Mouse (Mus musculus) embryo, embryonic 10 days (tissue): Measurements from ENCODE around the gene Foxj3.
"Not testable (repeated sequence)": the region's sequence is repeated elsewhere in the genome, so short reads cannot be mapped to it uniquely, and the experiment has no call there.

Source experiments
- DNase-seq: peaks from one replicate; pipeline ENCODE4 v3.0.0-alpha.2; 2015; ENCODE audit warnings: low spot score

Gene Foxj3

DNA sequence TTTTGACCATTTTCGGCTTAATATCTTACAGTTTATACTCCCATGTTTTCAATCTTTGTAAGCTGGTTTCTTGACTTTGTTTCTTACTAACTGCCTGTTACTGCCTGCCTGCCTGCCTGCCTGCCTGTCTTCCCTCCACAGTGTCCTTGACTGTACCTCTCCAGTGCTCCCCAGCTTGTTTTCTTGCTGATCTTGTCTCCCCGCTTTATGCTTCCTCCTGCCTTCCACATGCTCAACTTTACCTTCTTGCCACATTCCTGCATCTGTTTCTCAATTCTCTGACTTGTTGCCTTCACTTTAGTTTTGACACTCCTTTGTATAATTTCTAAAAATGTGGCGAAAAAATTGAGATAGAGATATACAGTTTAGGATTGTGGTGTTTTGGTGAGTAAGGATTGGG is 35.9 kb downstream of the Foxj3 start:
- no peak for DNase-seq

DNA sequence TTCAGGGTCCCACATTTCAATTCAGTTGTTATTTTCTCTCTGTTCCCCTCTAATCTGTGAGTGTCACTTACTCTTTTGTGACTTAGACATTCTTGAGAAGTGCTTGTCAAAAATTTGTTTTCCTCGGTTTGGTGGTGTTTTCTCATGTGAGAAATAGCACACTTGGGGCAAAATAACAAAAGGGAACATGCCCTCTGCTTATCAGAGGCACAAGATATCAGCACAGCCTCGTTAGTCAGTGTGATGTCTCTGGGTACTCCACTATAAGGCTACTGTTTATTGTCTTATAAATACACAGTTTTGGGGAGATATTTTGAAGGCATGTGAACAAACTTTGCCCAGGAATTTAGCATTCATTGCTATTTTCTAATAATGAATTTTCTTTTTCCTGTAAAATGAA is 37.7 kb downstream of the Foxj3 start:
- DNase-seq = no peak

DNA sequence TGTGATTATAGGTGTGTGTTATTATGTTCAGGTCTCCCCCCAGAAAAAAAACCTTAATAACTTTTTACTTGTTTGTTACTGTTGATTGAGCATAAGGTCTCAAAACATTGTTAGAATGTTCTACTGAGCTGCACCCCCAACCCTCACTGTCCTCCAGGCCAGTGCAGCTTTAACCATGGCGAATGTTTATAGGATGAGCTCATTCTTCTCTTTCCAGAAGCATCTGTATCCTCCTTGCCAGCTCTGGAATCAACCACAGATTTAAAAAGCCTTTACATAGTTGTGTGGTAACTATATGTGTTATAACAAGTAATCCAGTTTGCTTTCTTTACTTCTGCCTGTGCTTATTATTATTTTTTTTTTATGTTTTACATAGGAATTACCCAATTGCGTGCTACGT is 38.7 kb downstream of the Foxj3 start:
- no peak for DNase-seq

DNA sequence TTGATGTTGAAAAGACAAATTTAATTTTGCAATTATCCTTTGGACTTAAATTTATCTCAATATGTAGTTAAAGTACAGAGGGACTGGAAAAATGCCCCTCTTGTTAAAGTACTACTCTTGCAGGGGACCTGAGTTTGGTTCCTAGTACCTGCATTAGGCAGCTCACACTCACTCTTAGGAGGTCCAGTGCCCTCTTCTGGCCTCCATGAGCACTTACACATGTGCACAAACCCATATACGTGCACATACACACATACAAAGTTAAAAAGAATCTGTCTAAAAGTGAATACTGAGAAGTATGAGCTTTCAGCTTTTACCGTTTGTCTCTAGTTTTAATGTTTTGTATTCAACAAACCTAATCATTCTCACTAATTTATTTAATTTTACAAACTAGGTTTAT is 51.2 kb downstream of the Foxj3 start:
- no peak for DNase-seq

DNA sequence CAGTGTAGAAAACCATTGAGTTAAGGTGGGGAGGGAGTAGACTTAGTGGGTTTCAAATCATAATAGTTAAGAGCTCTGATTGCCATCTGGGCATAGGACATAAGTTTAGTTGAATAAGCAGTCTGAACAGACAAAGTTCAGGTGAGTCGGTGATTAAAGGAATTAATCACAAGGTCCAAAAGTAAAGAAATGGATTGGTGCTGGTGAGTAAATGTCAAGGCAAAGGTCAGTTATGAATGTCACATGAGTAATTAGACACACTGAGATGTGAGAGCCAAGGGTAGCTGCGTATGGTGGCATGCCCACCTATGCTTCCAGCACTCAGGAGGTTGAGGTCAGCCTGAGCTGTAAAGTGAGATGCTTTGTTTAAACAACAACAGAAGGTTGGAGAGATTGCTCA is 52.6 kb downstream of the Foxj3 start:
- DNase-seq = no peak

DNA sequence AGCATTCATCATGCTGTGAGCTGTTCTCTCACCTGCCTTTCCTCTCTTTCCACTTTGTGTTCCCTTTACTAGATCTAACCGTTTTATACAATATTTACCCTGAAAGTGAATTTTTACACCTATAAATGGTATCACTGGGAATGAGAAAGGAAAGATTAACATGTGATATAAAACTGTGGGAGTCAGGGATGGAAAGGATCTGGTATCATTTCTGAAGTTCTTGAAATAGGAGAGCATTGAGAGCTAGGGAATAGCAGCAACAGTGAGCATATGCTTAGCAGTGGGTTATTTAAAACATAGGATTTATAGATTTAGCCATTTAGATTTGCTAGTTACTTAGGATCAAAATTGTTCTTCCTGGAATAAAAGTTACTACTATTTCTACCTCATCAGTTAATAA is 53.2 kb downstream of the Foxj3 start:
- DNase-seq = no peak

DNA sequence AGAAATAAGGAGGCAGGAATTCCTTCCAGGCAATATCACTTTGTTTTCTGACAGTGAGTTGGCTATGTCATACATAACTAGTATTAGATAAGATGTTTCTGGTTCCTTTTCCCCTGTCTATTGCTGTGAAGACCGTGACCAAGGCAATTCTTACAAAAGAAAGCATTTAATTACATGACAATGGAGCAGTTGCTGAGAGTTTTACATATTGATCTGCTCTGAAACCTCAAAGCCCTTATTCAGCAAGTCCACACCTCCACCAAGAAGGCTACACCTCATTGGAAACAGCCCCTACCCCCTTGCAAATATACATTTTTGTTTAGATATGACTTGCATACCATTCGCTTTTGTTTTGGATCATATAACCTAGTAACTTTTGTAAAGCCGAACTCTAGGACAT is 55.7 kb downstream of the Foxj3 start:
- no peak for DNase-seq

DNA sequence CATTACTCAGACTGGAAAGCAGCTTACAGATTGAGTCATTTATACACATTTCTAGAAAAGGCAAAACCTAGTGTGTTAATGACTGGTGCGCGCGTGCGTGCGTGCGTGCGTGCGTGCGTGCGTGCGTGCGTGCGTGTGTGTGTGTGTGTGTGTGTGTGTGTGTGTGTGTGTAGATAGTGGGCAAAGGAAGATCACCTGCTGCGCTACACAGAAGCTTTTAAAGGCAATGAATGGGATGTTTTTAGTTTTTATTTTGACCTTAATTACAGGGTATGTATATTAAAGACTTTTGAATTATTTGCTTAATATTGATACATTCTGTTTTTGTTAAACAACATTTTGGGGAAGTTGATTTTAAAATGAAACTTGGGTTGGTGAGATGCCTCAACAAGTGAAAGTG is 57.5 kb downstream of the Foxj3 start:
- DNase-seq = no peak

DNA sequence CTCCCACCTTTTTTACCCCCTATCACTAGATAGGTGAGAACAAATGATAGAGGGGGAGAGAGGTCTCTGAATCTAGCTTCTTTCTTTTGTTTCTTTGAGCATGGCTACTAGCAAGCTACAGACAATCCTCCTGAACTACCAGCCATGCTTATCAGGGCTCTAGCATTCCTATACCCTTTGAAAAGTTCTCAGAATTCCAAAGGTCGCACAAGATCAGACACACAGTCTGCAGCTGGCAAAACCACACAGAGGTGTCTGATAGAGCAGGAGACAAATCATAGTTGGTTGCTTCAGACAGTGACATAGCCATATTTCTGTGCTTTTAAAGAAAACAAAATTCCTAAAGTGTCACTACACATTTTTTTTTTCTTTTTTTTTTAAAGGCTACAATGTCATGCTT is 62.8 kb downstream of the Foxj3 start:
- DNase-seq = no peak

DNA sequence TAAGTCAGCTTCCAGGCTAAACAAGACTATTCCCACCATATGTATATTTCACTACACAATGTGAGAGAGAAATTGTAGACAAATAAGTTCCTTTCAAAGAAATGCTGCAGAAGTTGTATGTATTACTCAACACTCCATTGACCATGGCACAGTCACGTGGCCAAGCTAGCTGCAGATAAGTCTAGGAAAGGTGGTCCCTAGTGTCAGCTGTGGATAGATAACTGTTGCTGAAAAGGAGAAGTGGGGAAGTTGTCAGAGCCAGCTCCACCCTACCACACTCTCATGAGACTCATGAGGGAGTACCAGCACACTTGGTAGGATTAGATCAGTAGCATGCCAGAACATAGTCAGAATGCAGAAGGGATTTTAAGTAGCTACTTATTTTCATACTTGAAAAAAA is 72.7 kb downstream of the Foxj3 start:
- no peak for DNase-seq

DNA sequence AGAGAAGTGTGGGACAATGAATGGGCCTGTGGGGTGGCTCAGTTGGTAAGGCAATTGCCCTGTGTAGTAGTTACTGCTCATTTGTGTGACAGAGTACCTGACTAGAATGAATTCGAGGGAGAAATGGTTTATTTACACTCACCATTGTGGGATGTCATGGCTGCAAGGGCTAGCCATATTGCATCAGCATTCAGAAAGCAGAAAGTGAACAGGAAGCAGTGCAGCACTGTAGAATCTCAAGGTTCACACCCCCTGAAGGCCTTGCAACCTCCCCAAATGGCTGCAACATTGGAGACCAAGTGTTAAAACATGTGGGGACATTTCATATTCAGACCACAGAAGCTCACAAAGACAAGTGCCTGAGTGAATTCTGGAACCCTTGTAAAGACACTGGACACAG is 77.3 kb downstream of the Foxj3 start:
- no peak for DNase-seq

DNA sequence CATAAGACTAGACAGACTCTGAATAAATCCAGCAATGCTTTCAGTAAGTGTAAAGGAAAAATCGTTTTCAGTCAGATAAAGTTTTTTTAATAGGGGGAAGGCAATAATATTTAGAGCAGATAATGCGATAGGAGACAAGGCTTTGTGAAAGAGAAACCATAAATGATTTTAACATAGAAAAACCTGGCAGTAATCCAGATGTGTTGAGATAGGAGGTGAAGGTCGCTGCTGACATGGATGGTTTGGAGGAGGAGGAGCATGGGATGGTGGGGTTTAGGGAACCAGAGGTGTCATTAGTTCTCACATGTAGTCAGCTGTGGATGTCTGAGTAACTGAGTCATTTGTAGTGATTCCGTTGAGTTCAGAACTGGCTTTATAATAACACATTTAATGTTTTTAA is 77.9 kb downstream of the Foxj3 start:
- no peak for DNase-seq

DNA sequence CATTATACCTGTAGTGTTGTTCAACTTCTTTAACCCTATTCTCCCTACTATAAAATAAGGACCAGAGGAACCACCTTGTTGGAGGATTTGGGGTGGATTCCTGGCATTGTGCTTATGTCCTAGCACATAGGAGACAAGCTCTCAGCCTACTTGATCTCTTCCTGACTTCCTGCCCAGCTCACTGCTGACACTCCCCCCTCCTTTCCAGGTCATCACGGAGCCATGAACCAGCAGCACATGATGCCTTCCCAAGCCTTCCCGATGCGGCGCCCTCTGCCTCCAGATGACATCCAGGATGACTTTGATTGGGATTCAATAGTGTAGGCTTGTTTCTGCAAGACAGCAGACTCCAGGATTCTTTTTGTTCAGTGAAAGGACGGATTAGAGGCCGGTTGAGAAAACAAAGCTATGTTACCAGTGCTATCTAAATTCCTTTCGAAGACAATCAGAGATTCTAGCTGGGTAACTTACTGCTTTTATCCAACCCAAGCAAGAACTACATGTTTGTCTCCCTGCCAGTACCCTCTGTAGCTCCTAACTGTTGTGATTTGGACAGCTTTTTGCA is 89.4 kb downstream of the Foxj3 start:
- no peak for DNase-seq

DNA sequence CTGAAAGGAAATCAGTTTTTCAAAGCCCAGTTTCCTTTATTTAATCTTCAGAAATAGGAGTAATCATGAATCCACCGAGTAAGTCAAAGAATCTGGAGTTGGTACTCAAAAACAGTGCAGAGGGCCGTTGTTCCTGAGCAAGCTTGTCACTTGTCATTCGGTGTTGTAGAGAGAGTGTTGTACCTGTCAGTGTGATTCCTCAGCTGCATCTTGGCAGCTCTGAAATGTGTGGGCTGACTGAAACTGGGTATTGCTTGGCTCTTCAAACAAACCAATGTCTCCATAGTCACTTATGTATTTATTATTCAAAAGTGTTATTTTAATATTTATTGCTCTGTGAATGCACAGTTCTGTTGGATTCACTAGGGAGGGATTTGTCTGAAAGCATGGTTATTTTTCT is 90.1 kb downstream of the Foxj3 start:
- no peak for DNase-seq

DNA sequence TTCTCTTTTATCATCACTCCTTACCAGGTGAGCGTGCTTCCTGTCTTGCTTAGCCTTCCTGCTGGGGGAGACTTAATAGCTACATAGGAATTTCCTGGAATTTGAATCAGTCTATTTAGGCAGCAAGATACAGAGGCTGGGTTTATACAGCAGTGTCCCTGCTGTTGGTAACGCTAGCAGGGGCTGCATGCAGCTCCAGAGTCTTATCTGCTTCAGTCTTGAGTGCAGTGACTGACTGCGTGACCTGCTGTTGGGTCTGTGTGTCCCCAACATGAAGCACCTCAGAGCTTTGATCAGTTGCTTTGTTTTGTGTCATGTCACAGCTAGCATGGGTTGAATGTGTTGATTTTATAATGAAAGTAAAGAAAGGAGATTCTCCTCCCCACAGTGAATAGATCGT is 90.5 kb downstream of the Foxj3 start:
- no peak for DNase-seq

DNA sequence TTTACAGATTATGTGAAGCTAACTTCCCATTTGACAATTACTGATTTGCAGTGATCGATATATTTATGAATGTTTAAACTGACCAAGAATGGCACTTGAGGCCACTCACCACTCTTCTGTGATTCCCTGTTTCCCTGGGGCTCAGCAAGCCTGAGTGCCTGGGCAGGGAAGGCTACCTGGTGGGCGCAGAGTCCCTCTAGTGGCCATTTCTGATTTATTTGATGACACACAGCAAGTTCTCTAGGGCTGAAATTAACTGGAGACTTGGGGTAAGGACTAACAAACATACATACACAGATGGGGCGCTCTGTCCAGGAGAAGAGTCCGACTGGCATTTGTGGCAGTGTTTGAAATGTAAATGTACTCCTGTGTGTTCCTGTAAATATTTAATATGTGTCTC is 91.6 kb downstream of the Foxj3 start:
- DNase-seq = not testable (repeated sequence)

DNA sequence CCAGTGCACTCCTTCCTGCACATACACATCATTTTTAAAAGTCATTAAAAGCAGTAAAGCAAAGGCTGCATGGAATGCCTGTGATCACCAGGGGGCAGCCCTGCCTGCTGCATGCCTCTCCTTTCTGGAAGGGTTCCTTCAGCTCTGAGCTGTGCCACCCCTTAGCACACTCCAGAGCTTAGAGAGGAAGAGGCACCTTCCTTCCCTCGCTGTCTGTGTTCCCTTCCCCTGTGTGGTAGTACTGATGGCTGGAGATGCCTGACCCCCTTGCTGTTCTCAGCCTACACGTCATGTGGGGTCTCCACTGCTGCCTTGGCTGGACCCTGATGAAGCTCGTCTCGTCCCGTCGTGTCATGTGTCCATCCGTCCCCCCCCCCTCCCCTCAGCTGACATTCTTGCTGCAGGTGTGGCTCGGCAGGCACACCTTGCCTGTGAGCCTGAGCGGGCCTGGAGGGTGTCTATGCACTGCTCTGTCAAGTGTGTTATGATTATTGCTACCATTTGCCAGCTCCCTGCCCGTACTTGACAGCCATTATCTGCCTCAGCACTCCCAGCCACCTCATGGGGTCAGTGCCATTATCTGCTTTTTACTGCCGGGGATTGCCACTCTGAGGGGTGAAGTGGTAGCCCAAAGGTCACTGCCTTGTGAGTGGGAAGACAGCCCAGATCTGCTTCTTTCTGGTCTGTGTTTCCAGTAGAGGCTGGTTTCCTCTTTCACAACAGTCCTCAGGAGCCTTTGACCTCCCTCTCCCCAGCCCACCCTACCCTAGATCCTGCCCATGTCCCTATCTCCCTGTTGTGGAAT is 94.5 kb downstream of the Foxj3 start:
- DNase-seq = peak; percentile 60

DNA sequence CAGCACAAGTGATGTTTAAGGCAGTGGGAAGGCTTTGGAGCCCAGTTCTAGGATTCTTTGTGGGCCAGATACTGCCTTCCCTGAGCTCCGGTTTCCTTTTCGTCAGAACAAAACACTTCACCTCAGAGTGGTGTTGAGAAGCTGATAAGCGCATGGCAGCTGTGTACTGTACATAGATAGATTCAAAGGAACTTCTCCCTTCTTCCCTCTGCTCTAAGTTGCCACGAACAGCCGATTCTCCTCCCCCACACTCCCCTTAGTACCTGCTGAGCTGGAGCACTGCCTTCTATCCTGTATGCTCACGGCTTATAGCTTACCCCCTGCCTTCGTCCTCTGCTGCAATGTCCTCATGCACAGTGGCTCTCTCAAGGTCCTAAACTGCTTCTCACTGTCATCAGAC is 95.9 kb downstream of the Foxj3 start:
- DNase-seq = no peak

DNA sequence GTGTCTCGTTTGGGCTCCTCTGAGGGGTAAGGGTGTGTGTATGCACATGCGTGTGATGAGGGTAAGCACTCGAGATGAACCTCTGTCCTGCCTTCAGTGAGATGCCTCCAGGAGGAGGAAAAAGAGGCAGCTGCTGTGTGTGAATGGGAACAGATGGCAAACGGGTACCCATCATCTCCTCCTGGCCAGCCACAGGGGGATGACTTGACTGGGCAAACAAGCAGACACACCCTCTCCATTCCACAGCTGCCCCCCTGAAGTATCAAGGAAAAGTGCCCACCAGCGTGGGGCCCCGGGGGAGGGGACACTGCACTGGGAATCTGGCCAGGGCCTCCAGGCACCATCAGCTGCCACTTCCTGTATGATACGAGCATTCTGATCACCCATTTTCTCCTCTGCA is 96.5 kb downstream of the Foxj3 start:
- DNase-seq = no peak

DNA sequence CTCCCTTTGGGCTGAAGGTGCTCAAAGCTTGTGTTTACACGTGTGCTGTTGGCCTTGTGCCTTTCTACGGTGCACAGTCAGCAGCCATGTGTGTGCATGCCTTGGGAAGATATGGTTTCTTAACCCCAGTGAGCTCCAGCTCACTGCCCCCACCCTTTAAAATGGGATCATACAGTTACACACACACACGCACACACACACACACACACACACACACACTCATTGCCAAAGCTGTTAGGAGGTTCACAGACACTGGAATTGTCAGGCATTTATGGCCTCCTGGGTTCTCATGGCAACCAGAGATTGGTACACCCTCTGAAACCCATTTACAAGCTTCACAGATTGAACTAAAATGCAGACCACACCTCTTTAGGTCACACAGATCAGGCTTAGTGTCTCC is 97.1 kb downstream of the Foxj3 start:
- no peak for DNase-seq

DNA sequence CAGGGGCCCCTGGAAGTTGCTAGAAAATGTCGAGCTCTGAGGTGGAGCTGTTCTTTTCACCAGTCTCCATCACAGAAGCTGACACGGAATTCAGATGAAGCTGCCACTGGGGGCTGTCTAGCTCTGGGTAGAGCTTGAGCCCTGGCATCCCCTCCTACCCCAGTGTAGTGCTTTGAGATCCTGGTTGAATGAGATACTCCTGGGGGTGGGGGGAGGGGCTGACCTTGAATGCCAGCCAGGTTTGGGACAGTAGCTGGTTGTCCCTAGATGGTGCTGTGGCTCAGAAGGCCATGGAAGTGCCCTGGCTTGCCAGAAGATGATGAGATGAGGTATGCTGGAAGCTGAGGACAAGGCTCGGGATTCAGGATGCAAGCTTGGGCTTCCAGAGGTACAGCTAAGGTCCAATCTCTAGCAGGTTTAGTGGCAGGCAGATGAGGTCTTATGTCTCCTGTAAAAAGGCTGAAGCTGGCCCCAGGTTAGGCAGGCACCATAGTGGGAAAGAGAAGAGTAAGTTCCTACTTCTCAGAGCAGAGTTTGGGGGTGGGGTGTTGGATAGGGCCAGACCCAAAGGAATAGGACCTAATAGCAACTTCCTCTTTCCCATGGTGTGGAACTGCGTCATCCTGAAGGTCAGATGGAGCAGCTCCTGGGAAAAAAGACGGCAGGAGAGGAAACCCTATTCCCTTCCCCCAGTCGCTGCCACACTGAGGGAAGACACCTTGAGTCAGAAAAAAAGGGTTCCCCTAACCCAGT is 98.3 kb downstream of the Foxj3 start:
- DNase-seq = no peak

DNA sequence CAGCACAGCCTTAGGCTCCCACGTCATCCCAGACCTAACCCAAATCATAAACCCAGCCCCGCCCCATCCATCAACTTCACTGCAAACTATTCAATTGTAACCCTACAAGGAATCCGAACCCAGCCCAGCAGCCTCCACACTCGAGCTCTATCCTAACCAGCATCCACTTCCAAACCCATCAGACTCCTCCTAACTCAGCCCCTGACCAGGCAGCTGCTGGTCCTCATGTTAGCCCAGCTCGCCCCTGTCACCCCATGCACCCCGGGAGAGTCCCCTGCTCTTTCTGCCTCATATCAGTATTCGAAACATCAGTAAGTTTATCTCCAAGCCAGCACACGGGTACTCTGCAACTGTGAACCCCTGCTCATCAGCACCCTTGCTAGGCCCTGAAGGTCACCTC is 98.9 kb downstream of the Foxj3 start:
- DNase-seq = no peak

DNA sequence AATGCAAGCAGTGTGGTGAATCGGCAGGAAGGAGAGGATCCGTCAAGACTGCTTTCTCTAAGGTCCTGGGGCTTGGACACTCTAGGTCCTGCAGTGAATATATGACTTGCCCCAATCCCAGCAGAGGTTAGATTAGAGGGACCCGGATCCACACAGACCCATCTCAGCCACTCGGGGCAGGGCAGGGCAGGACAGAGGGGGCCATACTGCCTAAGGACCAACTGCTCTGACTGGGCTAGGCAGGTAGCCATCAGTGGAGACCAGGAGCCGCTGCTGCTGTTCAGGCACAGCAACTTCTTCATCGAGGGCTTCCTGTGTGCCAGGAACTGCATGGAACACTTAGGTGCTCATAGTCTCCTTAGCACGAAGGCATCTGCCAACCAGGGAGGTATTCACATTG is 99.9 kb downstream of the Foxj3 start:
- DNase-seq = no peak
